Mouse (Mus musculus) large intestine, adult 2 months (tissue): ENCODE results near the gene Snx1. TPM values are rescaled to one million over a fixed set of nuclear protein-coding genes. Genes with fewer than 3 reads are reported as not detected.

Experiments
- DNase-seq: peaks from one replicate; pipeline ENCODE4 v3.0.0-alpha.2; 2012; ENCODE audit warnings: low read depth, low spot score
- WGBS: fragments of 180-500 bp; shearing (Covaris S2); methylation state at CpG from one replicate; pipeline ENCODE4 v1.1.7; 2018; 5-methylcytosine and 5-hydroxymethylcytosine counted together
- polyA plus RNA-seq: library from polyadenylated mRNA; depleted of rRNA; stranded (reverse); fragments of >200 nt; gene quantifications from 2 replicates; pipeline ENCODE4 v1.2.3, GENCODE M21; 2012; rRNA removed

Snx1 gene
- 69.7 and 74.5 TPM in 2 replicates for polyA plus RNA-seq

- DNase-seq: peak; percentile 100
- under 1% methylated on average over 34 of the region's 34 CpGs for WGBS
Observed at GRCm38 (mm10) chr9:66126456-66127192, at the start of gene Snx1, which contains the start of gene Ciao2a. Gene Snx1 (minus strand): TSS chr9:66126587. Gene Ciao2a (plus strand): TSS chr9:66126611.

- 87% methylated on average over 3 of the region's 3 CpGs for WGBS
- DNase-seq: no peak
Observed at GRCm38 (mm10) chr9:66174985-66175384, 48.6 kb upstream of the Snx1 start.

GRCm38 (mm10) chr9:66173316-66173855 lies 47.0 kb upstream of the Snx1 start:
- DNase-seq: no peak
- 96% methylated on average over 5 of the region's 5 CpGs for WGBS

- DNase-seq: no peak
- 57% methylated on average over 12 of the region's 12 CpGs for WGBS
Observed at GRCm38 (mm10) chr9:66171275-66171921, 45.0 kb upstream of the Snx1 start.

- 83% methylated on average over 5 of the region's 5 CpGs for WGBS
- no peak for DNase-seq
Observed at GRCm38 (mm10) chr9:66170506-66170905, 44.1 kb upstream of the Snx1 start.

GRCm38 (mm10) chr9:66168233-66168632 lies 41.8 kb upstream of the Snx1 start:
- 52% methylated on average over 1 of the region's 1 CpGs for WGBS
- no peak for DNase-seq

GRCm38 (mm10) chr9:66167222-66167621 lies 40.8 kb upstream of the Snx1 start:
- DNase-seq: no peak
- WGBS: 79% methylated on average over 5 of the region's 5 CpGs

- no peak for DNase-seq
- 63% methylated on average over 9 of the region's 9 CpGs for WGBS
Observed at GRCm38 (mm10) chr9:66162995-66163394, 36.6 kb upstream of the Snx1 start.

- 96% methylated on average over 2 of the region's 2 CpGs for WGBS
- DNase-seq: no peak
Observed at GRCm38 (mm10) chr9:66160155-66160554, 33.8 kb upstream of the Snx1 start.

GRCm38 (mm10) chr9:66158885-66159430 lies 32.6 kb upstream of the Snx1 start:
- WGBS: 45% methylated on average over 6 of the region's 6 CpGs

GRCm38 (mm10) chr9:66157958-66158830 lies 31.8 kb upstream of the Snx1 start, which contains the start of gene Dapk2:
Gene Dapk2 (plus strand): TSS chr9:66158223.
- DNase-seq: peak; percentile 74
- WGBS: 1% methylated on average over 58 of the region's 58 CpGs

More at GRCm38 (mm10) chr9:66158885-66159430, 32.6 kb upstream of the Snx1 start:
- DNase-seq: no peak

- 76% methylated on average over 1 of the region's 1 CpGs for WGBS
- no peak for DNase-seq
Observed at GRCm38 (mm10) chr9:66155534-66155933, 29.1 kb upstream of the Snx1 start.

GRCm38 (mm10) chr9:66154013-66154412 lies 27.6 kb upstream of the Snx1 start:
- DNase-seq: no peak
- 69% methylated on average over 9 of the region's 9 CpGs for WGBS

GRCm38 (mm10) chr9:66153594-66153993 lies 27.2 kb upstream of the Snx1 start:
- no peak for DNase-seq
- 41% methylated on average over 6 of the region's 6 CpGs for WGBS

GRCm38 (mm10) chr9:66152011-66152410 lies 25.6 kb upstream of the Snx1 start:
- DNase-seq: no peak
- WGBS: 67% methylated on average over 9 of the region's 9 CpGs

GRCm38 (mm10) chr9:66146141-66146540 lies 19.8 kb upstream of the Snx1 start:
- no peak for DNase-seq

- peak; percentile 73 for DNase-seq
- WGBS: 9% methylated on average over 6 of the region's 6 CpGs
Observed at GRCm38 (mm10) chr9:66144248-66144647, 17.9 kb upstream of the Snx1 start.

GRCm38 (mm10) chr9:66142265-66142664 lies 15.9 kb upstream of the Snx1 start:
- no peak for DNase-seq
- WGBS: 66% methylated on average over 1 of the region's 1 CpGs

GRCm38 (mm10) chr9:66138193-66138592 lies 11.8 kb upstream of the Snx1 start:
- 90% methylated on average over 7 of the region's 7 CpGs for WGBS
- no peak for DNase-seq

GRCm38 (mm10) chr9:66135967-66136366 lies 9.6 kb upstream of the Snx1 start:
- 42% methylated on average over 4 of the region's 4 CpGs for WGBS
- DNase-seq: no peak
